22 mouse cellular contexts compared by ENCODE assay signal in genomic region chr19:24321211-24321899, GRCm38 (mm10). TPM values are rescaled to one million over a fixed set of nuclear protein-coding genes. Genes with fewer than 3 reads are reported as not detected.
A peak's percentile ranks its signal among the peaks of the same experiment; 100 is the strongest.
DNase-seq lines count a peak whose midpoint lies in the region; ATAC-seq and TF ChIP-seq lines count a peak whose summit lies in the region.
"Had no signal": no experiment of that assay in that cellular context is flagged by ENCODE, and none has a peak within 500 bp of the region (broad histone marks: within the 10 kb centered on the region; RNA-seq: fewer than 3 reads in every experiment).

No protein-coding gene starts in this region.

- H3K36me3 ChIP-seq in heart, adult 2 months (ENCODE audit: control insufficient read depth, insufficient read depth, low read length): peaks cover 3% of the 10 kb centered on the region
- no peaks in the 10 kb centered on the region for H3K36me3 ChIP-seq in heart, embryonic 14.5 days (ENCODE audit: control insufficient read depth, insufficient read depth, low read length)
- H3K36me3 ChIP-seq in lung, postnatal 0 days (ENCODE audit: insufficient read depth, low read length): no peaks in the 10 kb centered on the region
- H3K36me3 ChIP-seq: embryonic facial prominence, embryonic 15.5 days; forebrain, embryonic 10.5 days; hindbrain, embryonic 12.5 days had no signal

- 79% methylated on average over 6 of the region's 6 CpGs for WGBS in heart, adult 2 months
- WGBS in heart, embryonic 14.5 days: 78% methylated on average over 6 of the region's 6 CpGs
- WGBS in lung, postnatal 0 days: 55% methylated on average over 6 of the region's 6 CpGs

- ATAC-seq in heart, embryonic 14.5 days (ENCODE audit: insufficient number of reproducible peaks, insufficient read depth, low FRiP score, low read depth): no peak
- peak; percentile 83 for ATAC-seq in lung, postnatal 0 days
- ATAC-seq: forebrain, embryonic 14.5 days; hindbrain, embryonic 16.5 days had no signal

- peak overlapping the region; percentile 74 for H3K27ac ChIP-seq in heart, adult 2 months
- H3K27ac ChIP-seq in heart, embryonic 14.5 days (replicated peaks in 1 of 2; ENCODE audit: control insufficient read depth in 1 of 2, insufficient read depth in 1 of 2, low read depth in 2 of 2, low read length in 2 of 2): peak overlapping the region; percentile 55 to 65
- peak overlapping the region; percentile 84 for H3K27ac ChIP-seq in lung, postnatal 0 days (ENCODE audit: low read length)
- H3K27ac ChIP-seq: embryonic facial prominence, embryonic 15.5 days; forebrain, embryonic 10.5 days; gastrocnemius, adult 2 months; hindbrain, embryonic 12.5 days had no signal

- no peaks in the 10 kb centered on the region for H3K9me3 ChIP-seq in heart, embryonic 14.5 days (ENCODE audit: control insufficient read depth, low read length)
- no peaks in the 10 kb centered on the region for H3K9me3 ChIP-seq in lung, postnatal 0 days (ENCODE audit: low read length)
- H3K9me3 ChIP-seq: embryonic facial prominence, embryonic 15.5 days; forebrain, embryonic 10.5 days; hindbrain, embryonic 12.5 days had no signal

- no peaks in the 10 kb centered on the region for H3K79me2 ChIP-seq in heart, adult 2 months (replicated peaks; ENCODE audit: control insufficient read depth, insufficient read depth, low read length)

- H3K27me3 ChIP-seq in heart, adult 2 months (ENCODE audit: control insufficient read depth, insufficient read depth, low read length): no peaks in the 10 kb centered on the region
- no peaks in the 10 kb centered on the region for H3K27me3 ChIP-seq in heart, embryonic 14.5 days (ENCODE audit: control insufficient read depth, insufficient read depth, low read length)
- H3K27me3 ChIP-seq in lung, postnatal 0 days (replicated peaks; ENCODE audit: insufficient read depth, low read length): no peaks in the 10 kb centered on the region
- H3K27me3 ChIP-seq: embryonic facial prominence, embryonic 15.5 days; hindbrain, embryonic 12.5 days had no signal

- TF ChIP-seq POLR2A in heart, adult 2 months (IDR thresholded peaks at IDR 0.05; ENCODE audit: insufficient read depth, low read depth, low read length): no peak

- H3K4me3 ChIP-seq in heart, adult 2 months: no peak overlapping the region
- no peak overlapping the region for H3K4me3 ChIP-seq in heart, embryonic 14.5 days (ENCODE audit: control insufficient read depth in 1 of 2, insufficient read depth in 1 of 2, low read depth in 1 of 2, low read length in 2 of 2)
- no peak overlapping the region for H3K4me3 ChIP-seq in lung, postnatal 0 days (ENCODE audit: low read depth, low read length)
- H3K4me3 ChIP-seq: embryonic facial prominence, embryonic 15.5 days; erythroblast, embryonic 14.5 days; forebrain, embryonic 10.5 days; gastrocnemius, adult 2 months; hindbrain, embryonic 12.5 days had no signal

- no peak for TF ChIP-seq EP300 in heart, adult 2 months (IDR thresholded peaks at IDR 0.05; ENCODE audit: insufficient read depth, low read depth, low read length)
- TF ChIP-seq EP300 in lung, postnatal 0 days (IDR thresholded peaks at IDR 0.05): 0 out of 2 replicates have a peak, but pooled peaks have one; percentile 29

- DNase-seq in heart, adult 2 months: no peak
- DNase-seq in heart, postnatal 14 days: no peak
- no peak for DNase-seq in heart, adult 18-20 months
- peak; percentile 70 to 77 for DNase-seq in lung, adult 18-20 months
- no peak for DNase-seq in lung, postnatal 14 days
- peak; percentile 74 for DNase-seq in lung, postnatal 0 days (ENCODE audit: low spot score)
- DNase-seq in layer of hippocampus, adult 11-12 months (ENCODE audit: low spot score): no peak
- DNase-seq: adrenal gland, postnatal 10 days; cerebellum, adult 11 months; cerebellum, adult 8-10 months; cerebellum, postnatal 14 days; embryo, embryonic 11 days; gastrocnemius, adult 2 months; gastrocnemius, postnatal 25 days; kidney, adult 11 months had no signal

- no peak for TF ChIP-seq CTCF in heart, adult 2 months (IDR thresholded peaks at IDR 0.05)
- no peak for TF ChIP-seq CTCF in lung, postnatal 0 days (IDR thresholded peaks at IDR 0.05)

- H3K9ac ChIP-seq in heart, adult 2 months (ENCODE audit: low read depth, low read length): no peak overlapping the region
- no peak overlapping the region for H3K9ac ChIP-seq in heart, embryonic 14.5 days (ENCODE audit: low read length)
- no peak overlapping the region for H3K9ac ChIP-seq in lung, postnatal 0 days (replicated peaks; ENCODE audit: low read depth)
- H3K9ac ChIP-seq: embryonic facial prominence, embryonic 15.5 days; hindbrain, embryonic 12.5 days had no signal

- intact Hi-C loops in heart, adult 2 months (cut with DNase I): no loop called here
- intact Hi-C loops in heart, postnatal 14 days (cut with DNase I): no loop called here

- H3K4me1 ChIP-seq in heart, adult 2 months (ENCODE audit: control insufficient read depth, insufficient read depth, low read length): peaks cover 2% of the 10 kb centered on the region; the same call in 1 of the 2 replicates
- peaks cover 19 to 23% of the 10 kb centered on the region in 2 experiments for H3K4me1 ChIP-seq in heart, embryonic 14.5 days (ENCODE audit: control insufficient read depth in 2 of 2, insufficient read depth in 2 of 2, low read length in 2 of 2)
- peaks cover 8% of the 10 kb centered on the region; the same call in 1 of the 2 replicates for H3K4me1 ChIP-seq in lung, postnatal 0 days (ENCODE audit: insufficient read depth, low read depth, low read length)

- no peak overlapping the region for H3K4me2 ChIP-seq in heart, embryonic 14.5 days (ENCODE audit: low read length)
- no peak overlapping the region for H3K4me2 ChIP-seq in lung, postnatal 0 days (replicated peaks; ENCODE audit: low read depth, low read length)
- H3K4me2 ChIP-seq: embryonic facial prominence, embryonic 15.5 days; hindbrain, embryonic 12.5 days had no signal

RNA-seq across cellular contexts. Expression of gene Fxn, which starts 41.0 kb away (rescaled TPM):
- 10 to 100 TPM; 26.6 to 33.0 TPM for total RNA-seq in heart, adult 2 months (2021)
- 28.3 and 35.6 TPM in 2 replicates for polyA plus RNA-seq in heart, adult 2 months (2012; rRNA removed)
- 10 to 100 TPM; 22.4 to 26.0 TPM for total RNA-seq in heart, postnatal 14 days (2021)
- polyA plus RNA-seq in heart, embryonic 14.5 days (2014; fragmentation: Nextera tagmentation; extraction: Ambion mirVana): 60.4 and 64.6 TPM in 2 replicates
- 10 to 100 TPM; 26.1 to 30.0 TPM for total RNA-seq in heart, adult 18-20 months (2021)
- 19.7 and 22.1 TPM in 2 replicates for polyA plus RNA-seq in lung, postnatal 0 days (2015; fragmentation: Nextera tagmentation; extraction: Ambion mirVana)

Comparison
In these comparisons a context has a peak if more than half of its experiments do, and no peak if none do; other contexts are left out.
1. DNase-seq: peak in lung, adult 18-20 months (2 of 2) and lung, postnatal 0 days (single experiment); none in heart, adult 2 months (0 of 2), heart, postnatal 14 days (0 of 2), heart, adult 18-20 months (0 of 2), lung, postnatal 14 days (single experiment) and layer of hippocampus, adult 11-12 months (single experiment).
2. Peak in every context shown above with its lines, with median percentiles within 50 percentile points of each other: H3K27ac ChIP-seq.